Mouse (Mus musculus): ENCODE data around the gene Fam240b. TPM values are rescaled to one million over a fixed set of nuclear protein-coding genes. Genes with fewer than 3 reads are reported as not detected.

Gene Fam240b
- polyA plus RNA-seq, 1 experiment from 2014 or later: 0.31 TPM

Other genes starting within 250 kb of the Fam240b start
- gene Cdc14b, start 222.5 kb downstream of the Fam240b start, polyA plus RNA-seq (2014; fragmentation: Nextera tagmentation; extraction: Ambion mirVana): 3.5 and 4.0 TPM in 2 replicates
- gene Aaed1, start 185.1 kb downstream of the Fam240b start, polyA plus RNA-seq (2014; fragmentation: Nextera tagmentation; extraction: Ambion mirVana): 11.8 and 15.0 TPM in 2 replicates
- gene Ctsl, start 126.9 kb downstream of the Fam240b start, polyA plus RNA-seq (2014; fragmentation: Nextera tagmentation; extraction: Ambion mirVana): 133 and 173 TPM in 2 replicates
- 19.9 and 21.9 TPM in 2 replicates for gene Cdk20, start 65.5 kb downstream of the Fam240b start, polyA plus RNA-seq (2014; fragmentation: Nextera tagmentation; extraction: Ambion mirVana)

Measured in neural tube, embryonic 14.5 days (tissue).